Mouse (Mus musculus) G1E (cell line): Measurements from ENCODE around the gene Map7.

Experiments used
- CTCF ChIP-seq: IDR thresholded peaks from 2 replicates; pipeline ENCODE4 v1.5.1; 2012; ENCODE audit warnings: low read depth, low read length, inconsistent platforms, mixed read lengths
- GATA1 ChIP-seq: IDR thresholded peaks from 2 replicates; pipeline ENCODE4 v1.6.1; 2012; ENCODE audit warnings: borderline replicate concordance, low read length, inconsistent platforms, mixed read lengths
- POLR2AphosphoS5 ChIP-seq: IDR thresholded peaks from 2 replicates; pipeline ENCODE4 v1.6.1; 2012; ENCODE audit warnings: low read depth, low read length, inconsistent platforms; ENCODE audit not compliant: insufficient replicate concordance

DNA sequence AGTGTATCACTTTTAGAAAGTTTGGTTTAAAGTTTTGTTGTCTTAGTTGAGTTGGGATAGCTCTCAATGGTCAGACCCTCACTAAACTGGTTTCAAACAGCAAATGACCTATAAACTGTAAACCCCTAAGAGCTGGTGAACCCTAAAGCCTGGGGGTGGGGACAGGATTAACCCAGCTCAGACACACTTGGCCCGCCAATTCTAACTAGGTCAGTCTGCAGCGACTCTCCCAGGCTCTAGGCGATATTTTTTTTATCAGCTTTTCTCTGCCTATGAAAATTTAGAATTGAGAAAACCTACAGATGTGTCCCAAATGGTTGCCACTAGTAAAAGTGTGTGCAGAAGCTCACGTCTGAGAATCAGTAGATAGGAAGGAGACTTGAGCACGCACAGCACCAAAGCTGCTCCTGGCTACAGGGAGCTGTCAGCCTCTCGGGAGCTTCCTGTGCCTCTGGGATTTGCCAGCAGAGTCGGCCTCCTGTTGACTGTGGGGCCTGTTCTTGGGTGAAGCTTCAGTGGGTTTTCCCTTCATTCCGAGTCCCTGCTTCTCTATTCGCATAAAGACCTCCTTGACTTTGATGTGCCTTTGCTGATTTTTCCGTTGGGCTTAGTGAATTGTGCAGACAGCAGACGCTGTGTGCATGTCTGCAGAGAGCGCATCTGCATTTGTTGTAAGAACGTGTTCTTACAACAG lies 46.7 kb downstream of the Map7 start:
- TF ChIP-seq POLR2AphosphoS5 (no peak), CTCF (no peak), GATA1 (no peak)
